Comparison of ENCODE assay signal across 23 mouse cellular contexts in the genomic region with DNA sequence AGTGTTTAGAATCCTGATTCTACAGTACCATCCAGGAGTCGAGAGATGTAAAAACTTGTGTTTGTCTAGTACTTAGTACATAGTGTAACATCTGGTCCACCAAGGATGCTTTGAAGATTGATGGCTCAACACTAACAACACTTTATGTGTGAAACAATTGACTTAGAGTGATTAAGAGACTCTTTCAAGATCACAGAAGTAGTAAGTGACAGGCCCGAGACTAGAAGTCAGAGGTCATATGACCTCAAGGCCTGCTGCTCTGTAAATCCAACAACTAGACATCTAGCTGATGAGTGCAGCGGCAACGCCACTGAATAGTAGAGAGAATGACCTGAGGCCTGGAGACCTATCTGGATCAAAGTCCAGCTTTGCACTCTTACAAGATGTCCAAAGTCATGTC.
"Had no signal": no experiment of that assay in that cellular context is flagged by ENCODE, and none has a peak within 500 bp of the region (broad histone marks: within the 10 kb centered on the region; RNA-seq: fewer than 3 reads in every experiment).

No protein-coding gene starts in this region.

- H3K4me1 ChIP-seq: hindbrain, embryonic 13.5 days; hindbrain, embryonic 15.5 days; intestine, embryonic 15.5 days; limb, embryonic 10.5 days; limb, embryonic 12.5 days; liver, embryonic 13.5 days had no signal

- H3K9ac ChIP-seq: heart, embryonic 12.5 days; hindbrain, embryonic 13.5 days; hindbrain, embryonic 15.5 days; intestine, embryonic 15.5 days; limb, embryonic 12.5 days; liver, embryonic 13.5 days had no signal

- H3K27ac ChIP-seq: heart, adult 2 months; heart, embryonic 10.5 days; hindbrain, embryonic 13.5 days; hindbrain, embryonic 15.5 days; intestine, embryonic 15.5 days; layer of hippocampus, adult 2 months; left cerebral cortex, adult 2 months; limb, embryonic 10.5 days; limb, embryonic 12.5 days; liver, embryonic 13.5 days had no signal

- H3K4me2 ChIP-seq: heart, embryonic 12.5 days; hindbrain, embryonic 13.5 days; hindbrain, embryonic 15.5 days; intestine, embryonic 15.5 days; limb, embryonic 12.5 days; liver, embryonic 11.5 days; liver, embryonic 13.5 days had no signal

- H3K9me3 ChIP-seq: heart, embryonic 10.5 days; heart, embryonic 12.5 days; hindbrain, embryonic 13.5 days; hindbrain, embryonic 15.5 days; intestine, embryonic 15.5 days; limb, embryonic 10.5 days; limb, embryonic 12.5 days; liver, embryonic 13.5 days had no signal

- ATAC-seq: inflammation-experienced regulatory T-cells, adult 6 months; intestine, embryonic 15.5 days; intestine, postnatal 0 days had no signal

- H3K27me3 ChIP-seq: heart, embryonic 12.5 days; hindbrain, embryonic 13.5 days; hindbrain, embryonic 15.5 days; intestine, embryonic 15.5 days; limb, embryonic 12.5 days; liver, embryonic 13.5 days had no signal

- H3K36me3 ChIP-seq: heart, embryonic 10.5 days; heart, embryonic 12.5 days; hindbrain, embryonic 13.5 days; hindbrain, embryonic 15.5 days; intestine, embryonic 15.5 days; limb, embryonic 10.5 days; limb, embryonic 12.5 days; liver, embryonic 13.5 days had no signal

- H3K4me3 ChIP-seq: heart, adult 2 months; heart, embryonic 10.5 days; heart, embryonic 12.5 days; hindbrain, embryonic 13.5 days; hindbrain, embryonic 15.5 days; intestine, embryonic 15.5 days; layer of hippocampus, adult 2 months; left cerebral cortex, adult 2 months; limb, embryonic 10.5 days; limb, embryonic 12.5 days; liver, embryonic 13.5 days had no signal

- DNase-seq: gastrocnemius, postnatal 25 days; heart, adult 2 months; heart, postnatal 10 days; heart, postnatal 4 days; kidney, adult 18-20 months; kidney, adult 8-10 months; kidney, postnatal 10 days; kidney, postnatal 25 days; kidney, postnatal 4 days; liver; liver, embryonic 13.5 days had no signal
